Mouse (Mus musculus) bone marrow macrophage, adult 2 months (primary cell): ENCODE results near the gene Scgb3a1. TPM values are rescaled to one million over a fixed set of nuclear protein-coding genes. Genes with fewer than 3 reads are reported as not detected.

ENCODE experiments used
- H3K27ac ChIP-seq: 2 replicates; pipeline ENCODE4 v1.5.1; 2012; ENCODE audit warnings: low read depth, low read length; ENCODE audit not compliant: insufficient read depth
- H3K4me1 ChIP-seq: 2 replicates; pipeline ENCODE4 v1.6.1; 2012; ENCODE audit warnings: low read length; ENCODE audit not compliant: control insufficient read depth, insufficient read depth
- H3K4me3 ChIP-seq: 2 replicates; pipeline ENCODE4 v1.5.1; 2012; ENCODE audit warnings: mild to moderate bottlenecking, low read length, moderate library complexity; ENCODE audit not compliant: insufficient read depth
- CTCF ChIP-seq: IDR thresholded peaks from 2 replicates; pipeline ENCODE4 v1.5.1; 2012; ENCODE audit warnings: low read depth, mild to moderate bottlenecking, low read length, moderate library complexity
- POLR2A ChIP-seq: IDR thresholded peaks from 2 replicates; pipeline ENCODE4 v1.6.1; 2012; ENCODE audit warnings: mild to moderate bottlenecking, low read depth, low read length, borderline replicate concordance
- polyA plus RNA-seq: library from polyadenylated mRNA; stranded (reverse); fragments of >200 nt; gene quantifications from 2 replicates; pipeline ENCODE4 v1.2.4, GENCODE M21; 2012; ENCODE audit not compliant: missing spikeins, insufficient read depth, insufficient read length

Scgb3a1 gene
- polyA plus RNA-seq = not detected in 2 replicates

- H3K4me1 ChIP-seq = no peaks in the 10 kb centered on the region
- no peak for TF ChIP-seq POLR2A
- TF ChIP-seq CTCF = no peak
- no peak within 1 kb of the TSS for H3K27ac ChIP-seq
- H3K4me3 ChIP-seq = no peak within 1 kb of the TSS
These were observed at the start of gene Scgb3a1 for GRCm38 (mm10) chr11:49663310-49663709. TSS of gene Scgb3a1 (plus strand) at chr11:49663610.

- H3K4me3 ChIP-seq = no peak overlapping the region
- no peak overlapping the region for H3K27ac ChIP-seq
- TF ChIP-seq POLR2A (no peak), CTCF (no peak)
- no peaks in the 10 kb centered on the region for H3K4me1 ChIP-seq
These were observed 47.3 kb upstream of the Scgb3a1 start for GRCm38 (mm10) chr11:49615856-49616725.

GRCm38 (mm10) chr11:49618476-49618875, 44.9 kb upstream of the Scgb3a1 start:
- Histone ChIP-seq H3K4me1 (no peaks in the 10 kb centered on the region), H3K4me3 (no peak overlapping the region), H3K27ac (no peak overlapping the region)
- no peak for TF ChIP-seq POLR2A
- no peak for TF ChIP-seq CTCF

- Histone ChIP-seq H3K4me3 (no peak overlapping the region), H3K4me1 (no peaks in the 10 kb centered on the region), H3K27ac (no peak overlapping the region)
- TF ChIP-seq POLR2A (no peak), CTCF (no peak)
These were observed 41.5 kb upstream of the Scgb3a1 start for GRCm38 (mm10) chr11:49621953-49622352.

GRCm38 (mm10) chr11:49624156-49624555, 39.3 kb upstream of the Scgb3a1 start:
- Histone ChIP-seq H3K4me1 (no peaks in the 10 kb centered on the region), H3K4me3 (no peak overlapping the region), H3K27ac (no peak overlapping the region)
- no peak for TF ChIP-seq CTCF
- TF ChIP-seq POLR2A = no peak

- Histone ChIP-seq H3K27ac (no peak overlapping the region), H3K4me1 (no peaks in the 10 kb centered on the region), H3K4me3 (no peak overlapping the region)
- TF ChIP-seq POLR2A (no peak), CTCF (no peak; the same call in 1 of the 2 replicates)
These were observed 37.5 kb upstream of the Scgb3a1 start for GRCm38 (mm10) chr11:49625863-49626262.

- TF ChIP-seq POLR2A (no peak), CTCF (no peak)
- Histone ChIP-seq H3K4me1 (no peaks in the 10 kb centered on the region), H3K27ac (no peak overlapping the region), H3K4me3 (no peak overlapping the region)
These were observed 36.7 kb upstream of the Scgb3a1 start for GRCm38 (mm10) chr11:49626748-49627147.

GRCm38 (mm10) chr11:49631154-49631553, 32.3 kb upstream of the Scgb3a1 start:
- Histone ChIP-seq H3K4me3 (no peak overlapping the region), H3K4me1 (peaks cover 4% of the 10 kb centered on the region), H3K27ac (no peak overlapping the region)
- TF ChIP-seq CTCF (0 out of 2 replicates have a peak, but pooled peaks have one; percentile 6), POLR2A (no peak)

- peaks cover 4% of the 10 kb centered on the region for H3K4me1 ChIP-seq
- TF ChIP-seq CTCF (no peak), POLR2A (no peak)
- H3K4me3 ChIP-seq = no peak overlapping the region
- H3K27ac ChIP-seq = no peak overlapping the region
These were observed 31.2 kb upstream of the Scgb3a1 start for GRCm38 (mm10) chr11:49632256-49632655.

GRCm38 (mm10) chr11:49634101-49634500, 29.3 kb upstream of the Scgb3a1 start:
- no peak for TF ChIP-seq CTCF
- no peak for TF ChIP-seq POLR2A
- Histone ChIP-seq H3K4me3 (no peak overlapping the region), H3K27ac (no peak overlapping the region), H3K4me1 (peaks cover 4% of the 10 kb centered on the region)
